Mouse (Mus musculus) adrenal gland (tissue): ENCODE measurements around the gene Coil.

Experiments used
- intact Hi-C: fragments of 180-260 bp; cut with DNase I; formaldehyde crosslinking; loops from one replicate; pipeline ENCODE4 v1.15.1; 2025
- long read RNA-seq, 2 experiments: library from polyadenylated mRNA; unstranded; transcript quantifications; one replicate each; pipeline ENCODE4 v2.0.0; 2020; ENCODE audit warnings: borderline replicate concordance in 1 of 2; ENCODE audit not compliant: insufficient replicate concordance in 1 of 2

Coil gene
- long read RNA-seq, experiment 1, transcript Coil-201 (7 exons, 2,607 nt), result major isoform, 5 of 9 reads
- long read RNA-seq, experiment 1, partial matches to known transcripts, result 3 of 9 reads
- long read RNA-seq, experiment 1, other reads (novel, unspliced or antisense), result 1 of 9 reads
- long read RNA-seq, experiment 2, transcript Coil-201 (7 exons, 2,607 nt), result major isoform, 9 of 11 reads
- long read RNA-seq, experiment 2, partial matches to known transcripts, result 0 of 11 reads
- long read RNA-seq, experiment 2, other reads (novel, unspliced or antisense), result 2 of 11 reads

DNA sequence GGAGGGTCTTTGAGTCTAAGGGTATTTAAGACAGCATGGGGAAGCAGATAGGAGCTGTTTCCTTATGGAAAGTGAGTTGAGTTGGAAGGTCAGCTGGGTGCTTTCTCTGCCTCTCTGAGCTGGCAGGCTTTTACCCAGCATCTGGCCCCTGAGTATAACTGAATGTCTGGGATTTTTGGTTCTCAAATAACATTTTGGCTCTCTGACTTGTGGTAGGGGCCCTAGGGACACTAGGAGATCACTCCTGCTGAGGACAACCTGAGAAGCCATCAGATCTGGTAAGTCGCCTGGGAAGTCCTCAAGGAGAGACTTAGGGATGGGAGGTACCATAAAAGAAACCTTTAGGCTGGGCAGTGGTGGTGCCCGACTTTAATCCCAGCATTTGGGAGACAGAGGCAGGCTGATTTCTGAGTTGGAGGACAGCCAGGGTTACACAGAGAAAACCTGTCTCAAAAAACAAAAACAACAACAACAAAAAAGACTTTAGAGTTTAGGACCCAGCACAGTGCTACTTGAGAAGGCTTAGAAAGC is at the start of gene Coil:
Gene Coil, plus strand, starts transcription at position 51 of the 531 bp plus-strand sequence.
- intact Hi-C loops, result no loop called here

- intact Hi-C loops, result no loop called here
Observed at GRCm38 (mm10) chr11:88926566-88926965, 43.5 kb upstream of the Coil start.

GRCm38 (mm10) chr11:88931692-88932530 is 38.1 kb upstream of the Coil start:
- intact Hi-C loops, result no loop called here

DNA sequence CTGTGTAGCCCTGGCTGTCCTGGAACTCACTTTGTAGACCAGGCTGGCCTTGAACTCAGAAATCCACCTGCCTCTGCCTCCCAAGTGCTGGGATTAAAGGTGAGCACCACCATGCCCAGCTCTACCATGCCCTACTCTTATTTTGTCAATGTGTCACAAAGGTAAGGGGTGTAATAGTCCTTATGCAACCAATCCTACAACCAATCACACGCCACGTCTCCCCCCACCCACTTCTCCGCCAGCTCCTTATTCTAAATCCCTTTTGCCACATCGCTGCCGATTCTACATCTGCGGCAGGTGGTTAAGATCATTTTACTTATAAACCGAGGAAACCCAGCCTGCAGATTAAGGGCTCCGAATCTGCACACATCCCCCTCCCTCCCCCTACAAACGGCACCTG is 37.0 kb upstream of the Coil start:
- intact Hi-C loops, result no loop called here

GRCm38 (mm10) chr11:88934089-88935000 is 35.7 kb upstream of the Coil start:
- intact Hi-C loops, result no loop called here

DNA sequence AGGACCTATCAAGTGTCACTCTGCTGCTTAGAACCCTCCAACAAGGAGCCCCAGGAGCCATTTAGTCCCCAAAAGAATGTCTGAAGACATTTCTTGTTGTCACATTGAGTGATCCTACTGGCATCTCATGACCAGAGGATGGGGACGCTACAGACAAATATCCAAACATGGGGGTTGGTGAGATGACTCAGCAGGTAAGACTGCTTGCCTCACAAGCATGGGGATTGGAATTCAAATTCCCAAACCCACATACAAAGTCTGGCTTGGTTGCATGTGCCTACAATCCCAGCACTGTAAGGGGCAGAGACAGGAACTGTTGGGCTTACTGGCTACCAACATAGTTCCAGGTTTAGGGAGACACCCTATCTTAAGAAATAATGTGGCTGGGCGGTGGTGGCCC is 32.2 kb upstream of the Coil start:
- intact Hi-C loops, result no loop called here

GRCm38 (mm10) chr11:88938770-88939169 is 31.3 kb upstream of the Coil start:
- intact Hi-C loops, result no loop called here

DNA sequence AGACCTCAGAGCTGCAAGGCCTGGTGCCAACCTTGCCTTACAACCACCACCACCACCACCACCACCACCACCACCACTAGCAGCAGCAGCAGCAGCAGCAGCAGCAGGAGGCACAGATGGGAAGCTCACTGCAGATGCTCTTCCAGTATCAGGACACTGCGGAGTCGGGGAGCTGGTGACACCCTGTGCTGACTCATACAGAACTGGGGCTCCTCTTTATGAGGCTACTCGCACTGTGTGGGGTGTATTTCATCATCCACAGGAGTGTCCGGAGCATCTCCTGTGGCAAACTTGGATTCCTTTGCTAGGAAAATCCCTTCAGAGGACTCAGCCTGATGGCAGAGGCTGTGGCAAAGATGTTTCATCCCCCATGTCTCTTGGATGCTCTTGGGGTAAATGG is 30.4 kb upstream of the Coil start:
- intact Hi-C loops, result no loop called here

GRCm38 (mm10) chr11:88941489-88941888 is 28.6 kb upstream of the Coil start:
- intact Hi-C loops, result no loop called here

DNA sequence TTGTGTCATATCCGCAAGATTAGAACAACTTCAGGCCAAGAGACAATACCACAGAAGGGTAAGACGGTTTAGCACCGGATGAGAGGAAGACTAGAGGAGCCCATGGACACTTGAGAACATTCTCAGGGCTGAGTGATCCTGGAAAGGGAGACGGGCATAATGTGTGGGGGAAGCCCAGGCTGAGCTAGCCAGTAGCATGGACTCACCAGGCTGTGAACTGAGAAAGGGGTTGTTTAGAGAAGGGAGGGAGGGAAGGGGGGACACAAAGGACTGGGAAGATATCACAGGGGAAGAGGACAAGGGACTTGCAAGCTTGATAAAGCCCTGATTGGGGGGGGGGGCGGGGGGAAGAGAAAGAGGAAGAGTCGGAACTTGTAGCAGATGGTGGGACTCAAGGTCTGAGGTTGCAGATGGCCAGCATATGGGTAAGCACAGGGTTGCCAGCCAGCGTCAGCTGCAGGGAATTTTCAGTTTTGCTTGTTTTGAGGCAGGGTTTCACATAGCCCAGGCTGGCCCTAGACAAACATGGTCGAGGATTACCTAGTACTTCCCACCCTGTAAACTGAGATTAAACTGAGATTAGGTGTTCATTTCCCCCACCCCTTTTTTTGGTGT is 24.0 kb upstream of the Coil start:
- intact Hi-C loops, result no loop called here

DNA sequence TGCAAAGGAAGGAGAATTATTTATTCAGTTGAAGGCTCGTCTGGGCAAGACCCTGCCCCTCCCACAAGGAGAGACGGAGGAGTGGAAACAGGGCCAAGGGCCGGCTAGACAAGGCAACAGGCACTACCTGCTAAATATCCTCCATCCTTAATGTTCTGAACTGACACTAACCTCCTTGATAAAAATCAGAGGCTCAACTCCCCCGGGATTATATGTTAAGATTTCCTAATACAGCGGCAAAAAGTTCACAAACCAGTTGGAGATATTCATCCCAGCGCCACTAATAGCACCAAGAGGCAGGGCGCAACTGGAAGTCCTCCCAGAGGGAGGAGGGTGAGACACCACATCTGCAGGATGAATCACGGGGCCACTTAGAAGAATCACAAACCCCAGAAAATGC is 21.2 kb upstream of the Coil start:
- intact Hi-C loops, result no loop called here

GRCm38 (mm10) chr11:88949802-88950639 is 20.0 kb upstream of the Coil start:
- intact Hi-C loops, result no loop called here

- intact Hi-C loops, result no loop called here
Observed at GRCm38 (mm10) chr11:88950640-88951250, 19.3 kb upstream of the Coil start.

- intact Hi-C loops, result no loop called here
Observed at GRCm38 (mm10) chr11:88951576-88951975, 18.5 kb upstream of the Coil start.

DNA sequence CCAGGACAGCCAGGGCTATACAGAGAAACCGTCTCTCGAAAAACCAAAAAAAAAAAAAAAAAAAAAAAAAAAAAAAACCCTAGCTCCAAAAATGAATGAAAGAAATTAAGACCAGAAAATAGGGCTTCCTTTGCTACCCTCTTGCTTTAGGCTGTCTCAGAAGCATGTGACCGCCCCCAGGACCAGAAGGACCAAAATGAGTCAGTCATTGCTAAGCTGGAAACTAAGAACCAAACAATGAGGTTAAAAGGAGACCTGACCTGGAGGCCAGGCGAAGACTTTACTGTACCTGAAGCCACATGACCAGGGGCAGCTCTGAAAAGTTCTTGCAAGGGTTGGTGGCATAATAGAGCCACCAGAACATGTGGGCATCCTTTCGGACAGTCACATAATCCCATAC is 17.9 kb upstream of the Coil start:
- intact Hi-C loops, result no loop called here

DNA sequence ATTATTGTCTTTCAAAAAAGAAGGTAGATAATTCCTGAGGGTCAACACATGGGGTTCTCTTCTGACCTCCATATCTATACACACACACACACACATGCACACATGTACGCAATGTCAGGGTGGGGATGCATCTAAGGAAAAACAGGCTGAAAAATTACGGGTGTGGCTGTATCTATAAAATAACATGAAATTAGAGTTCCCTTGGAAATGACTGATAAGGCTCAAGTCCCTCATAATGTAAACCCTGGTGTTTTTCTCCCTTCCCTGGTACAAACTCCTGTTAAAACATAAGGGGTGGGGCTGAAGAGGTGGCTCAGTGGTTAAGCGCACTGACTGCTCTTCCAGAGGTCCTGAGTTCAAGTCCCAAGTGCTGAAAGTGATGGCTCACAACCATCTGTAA is 16.5 kb upstream of the Coil start:
- intact Hi-C loops, result no loop called here

- intact Hi-C loops, result no loop called here
Observed at GRCm38 (mm10) chr11:88954803-88955202, 15.2 kb upstream of the Coil start.

DNA sequence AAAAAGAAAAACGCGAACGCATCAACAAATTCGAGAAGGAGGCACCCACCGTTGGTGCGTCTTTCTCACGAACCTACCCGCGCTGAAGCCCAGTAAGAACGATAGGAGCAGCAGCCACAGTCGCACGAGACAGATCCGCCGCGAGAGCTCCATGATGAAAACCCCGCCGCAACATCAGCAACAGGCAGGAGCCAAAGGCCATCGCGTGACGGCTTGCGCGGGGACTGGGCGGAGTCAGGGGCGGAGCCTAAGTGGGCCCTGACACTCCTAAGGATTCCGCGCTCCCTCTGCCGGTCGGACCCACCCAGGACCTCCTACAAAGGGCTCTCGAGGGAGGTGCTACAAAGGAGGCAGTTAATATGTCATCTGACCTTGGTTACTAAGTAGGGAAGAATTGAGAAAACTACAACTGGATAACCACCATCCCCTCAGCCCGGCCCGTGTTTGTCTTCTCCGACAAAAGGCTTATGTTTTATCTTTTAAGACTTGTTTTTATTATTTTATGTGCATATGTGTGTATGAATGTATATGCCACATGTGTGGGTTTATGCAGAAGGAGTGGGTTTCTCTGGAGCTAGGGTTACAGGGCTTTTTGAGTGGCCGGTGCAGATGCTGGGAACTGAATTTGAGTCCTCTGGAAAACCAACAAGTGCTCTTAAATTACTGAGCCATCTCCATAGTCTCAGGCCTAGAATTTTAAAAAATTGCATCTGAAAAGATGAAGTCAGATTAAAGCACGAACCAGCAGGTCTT is 14.7 kb upstream of the Coil start, which contains the start of gene Scpep1:
Gene Scpep1, minus strand, starts transcription at position 249 of the 753 bp plus-strand sequence.
- intact Hi-C loops, result no loop called here

- intact Hi-C loops, result no loop called here
Observed at GRCm38 (mm10) chr11:88958851-88959250, 11.2 kb upstream of the Coil start.
